Mouse (Mus musculus) thymus, adult 2 months (tissue): Measurements from ENCODE around the gene Amd1. TPM values are rescaled to one million over a fixed set of nuclear protein-coding genes. Genes with fewer than 3 reads are reported as not detected.

Experiments used
- DNase-seq: peaks from one replicate; pipeline ENCODE4 v3.0.0; 2021
- H3K27ac ChIP-seq: fragments of 200-500 bp; 2 replicates; pipeline ENCODE4 v1.5.1; 2012; ENCODE audit warnings: low read length, control low read depth; ENCODE audit not compliant: control insufficient read depth, insufficient read depth
- H3K27me3 ChIP-seq: fragments of 200-500 bp; 2 replicates; pipeline ENCODE4 v1.6.1; 2012; ENCODE audit warnings: mild to moderate bottlenecking, low read length, moderate library complexity, mixed read lengths; ENCODE audit not compliant: control insufficient read depth, insufficient read depth
- H3K36me3 ChIP-seq: fragments of 200-500 bp; 2 replicates; pipeline ENCODE4 v1.6.1; 2012; ENCODE audit warnings: mild to moderate bottlenecking, low read length, moderate library complexity; ENCODE audit not compliant: control insufficient read depth, insufficient read depth
- H3K4me1 ChIP-seq: fragments of 200-500 bp; replicated peaks from 2 replicates; pipeline ENCODE4 v1.6.1; 2012; ENCODE audit warnings: low read length; ENCODE audit not compliant: control insufficient read depth, insufficient read depth
- H3K4me3 ChIP-seq: fragments of 200-500 bp; 2 replicates; pipeline ENCODE4 v1.5.1; 2012; ENCODE audit warnings: mild to moderate bottlenecking, low read length, control low read depth, moderate library complexity; ENCODE audit not compliant: control insufficient read depth, insufficient read depth
- CTCF ChIP-seq: fragments of 200-500 bp; IDR thresholded peaks from 2 replicates; pipeline ENCODE4 v1.5.1; 2012; ENCODE audit warnings: mild to moderate bottlenecking, control low read depth, low read length, moderate library complexity, borderline replicate concordance; ENCODE audit not compliant: control insufficient read depth, poor library complexity, insufficient read depth; ENCODE audit errors: extremely low read depth
- POLR2A ChIP-seq: fragments of 200-500 bp; IDR thresholded peaks from 2 replicates; pipeline ENCODE4 v1.6.1; 2012; ENCODE audit warnings: mild to moderate bottlenecking, low read length, control low read depth, moderate library complexity; ENCODE audit not compliant: control insufficient read depth, poor library complexity, insufficient read depth; ENCODE audit errors: extremely low read depth
- WGBS: fragments of 180-500 bp; shearing (Covaris S2); methylation state at CpG from one replicate; pipeline ENCODE4 v1.1.7; 2018; 5-methylcytosine and 5-hydroxymethylcytosine counted together
- polyA plus RNA-seq: library from polyadenylated mRNA; depleted of rRNA; stranded (reverse); fragments of >200 nt; gene quantifications from 2 replicates; pipeline ENCODE4 v1.2.3, GENCODE M21; 2012

Amd1 gene
- polyA plus RNA-seq, 1 experiment, result 11.4 TPM

- WGBS, result 100% methylated on average over 2 of the region's 2 CpGs
- no peaks in the 10 kb centered on the region for H3K36me3 ChIP-seq
- TF ChIP-seq POLR2A, result no peak
- no peak for TF ChIP-seq CTCF
- H3K4me3 ChIP-seq, result no peak overlapping the region
- DNase-seq, result no peak
- no peaks in the 10 kb centered on the region for H3K27me3 ChIP-seq
- H3K27ac ChIP-seq, result no peak overlapping the region
- H3K4me1 ChIP-seq, result no peaks in the 10 kb centered on the region
Observed at GRCm38 (mm10) chr10:40281565-40281964, 20.4 kb downstream of the Amd1 start.

GRCm38 (mm10) chr10:40278317-40278716 lies 23.7 kb downstream of the Amd1 start:
- no peak for TF ChIP-seq CTCF
- no peak for TF ChIP-seq POLR2A
- Histone ChIP-seq H3K27me3 (no peaks in the 10 kb centered on the region), H3K4me1 (peaks cover 4% of the 10 kb centered on the region; the same call in 1 of the 2 replicates), H3K4me3 (no peak overlapping the region), H3K36me3 (no peaks in the 10 kb centered on the region), H3K27ac (no peak overlapping the region)
- DNase-seq, result no peak
- 67% methylated on average over 5 of the region's 5 CpGs for WGBS

- TF ChIP-seq POLR2A (no peak), CTCF (no peak)
- 19% methylated on average over 7 of the region's 7 CpGs for WGBS
- H3K27me3 ChIP-seq, result no peaks in the 10 kb centered on the region
- H3K27ac ChIP-seq, result no peak overlapping the region
- no peak overlapping the region for H3K4me3 ChIP-seq
- no peak for DNase-seq
- no peaks in the 10 kb centered on the region for H3K36me3 ChIP-seq
- H3K4me1 ChIP-seq, result peaks cover 4% of the 10 kb centered on the region; the same call in 1 of the 2 replicates
Observed at GRCm38 (mm10) chr10:40275991-40276390, 26.0 kb downstream of the Amd1 start.

GRCm38 (mm10) chr10:40273938-40274337 lies 28.0 kb downstream of the Amd1 start:
- H3K27me3 ChIP-seq, result no peaks in the 10 kb centered on the region
- no peaks in the 10 kb centered on the region for H3K36me3 ChIP-seq
- TF ChIP-seq CTCF, result no peak
- no peak for TF ChIP-seq POLR2A
- 88% methylated on average over 5 of the region's 5 CpGs for WGBS
- no peak overlapping the region for H3K27ac ChIP-seq
- no peak overlapping the region for H3K4me3 ChIP-seq
- no peak for DNase-seq
- H3K4me1 ChIP-seq, result peaks cover 4% of the 10 kb centered on the region; the same call in 1 of the 2 replicates

- no peak overlapping the region for H3K27ac ChIP-seq
- H3K36me3 ChIP-seq, result no peaks in the 10 kb centered on the region
- H3K27me3 ChIP-seq, result no peaks in the 10 kb centered on the region
- 95% methylated on average over 3 of the region's 3 CpGs for WGBS
- no peak overlapping the region for H3K4me3 ChIP-seq
- TF ChIP-seq CTCF, result no peak
- no peak for TF ChIP-seq POLR2A
- DNase-seq, result no peak
- peaks cover 4% of the 10 kb centered on the region; the same call in 1 of the 2 replicates for H3K4me1 ChIP-seq
Observed at GRCm38 (mm10) chr10:40271216-40271615, 30.8 kb downstream of the Amd1 start.

DNA sequence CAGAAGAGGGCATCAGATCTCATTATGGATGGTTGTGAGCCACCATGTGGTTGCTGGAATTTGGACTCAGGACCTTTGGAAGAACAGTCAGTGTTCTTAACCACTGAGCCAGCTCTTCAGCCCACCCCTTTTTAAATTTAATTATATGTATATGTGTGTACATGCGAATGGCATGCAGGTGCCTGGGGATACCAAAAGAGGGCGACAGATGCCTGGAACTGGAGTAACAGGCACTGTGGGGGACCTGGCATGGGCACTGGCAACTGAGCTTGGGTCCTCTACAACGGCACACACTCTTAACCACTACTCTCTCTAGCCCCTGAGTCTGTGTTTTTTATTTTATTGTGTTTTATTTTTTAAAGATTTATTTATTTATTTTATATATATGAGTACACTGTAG lies 37.1 kb downstream of the Amd1 start:
- no peaks in the 10 kb centered on the region for H3K36me3 ChIP-seq
- WGBS, result 98% methylated on average over 3 of the region's 3 CpGs
- H3K4me1 ChIP-seq, result no peaks in the 10 kb centered on the region
- no peak overlapping the region for H3K4me3 ChIP-seq
- DNase-seq, result no peak
- no peak overlapping the region for H3K27ac ChIP-seq
- TF ChIP-seq CTCF (no peak), POLR2A (no peak)
- H3K27me3 ChIP-seq, result no peaks in the 10 kb centered on the region

- TF ChIP-seq POLR2A, result no peak
- TF ChIP-seq CTCF, result no peak
- Histone ChIP-seq H3K4me1 (no peaks in the 10 kb centered on the region), H3K27me3 (no peaks in the 10 kb centered on the region), H3K27ac (no peak overlapping the region), H3K4me3 (no peak overlapping the region), H3K36me3 (no peaks in the 10 kb centered on the region)
- no peak for DNase-seq
- 95% methylated on average over 4 of the region's 4 CpGs for whole genome bisulfite sequencing
Observed at GRCm38 (mm10) chr10:40263691-40264090, 38.3 kb downstream of the Amd1 start.
